Mouse (Mus musculus): ENCODE results near the gene Tapbp. TPM values are rescaled to one million over a fixed set of nuclear protein-coding genes. Genes with fewer than 3 reads are reported as not detected.

Gene Tapbp
- 29.5 TPM for polyA plus RNA-seq (2014; fragmentation: Illumina TruSeq; extraction: RNeasy Lipid Tissue Mini Kit (QIAGEN cat#74804); ENCODE audit: low read depth, low replicate concordance)

GRCm38 (mm10) chr17:33915671-33916250 lies at the start of gene Tapbp, which contains the start of gene Zbtb22:
Tapbp (plus strand) TSS chr17:33915899.
Zbtb22 (plus strand) TSS chr17:33915904.

GRCm38 (mm10) chr17:33873537-33873936 lies 42.2 kb upstream of the Tapbp start, which contains the start of gene Gm7029:
Gm7029 (plus strand) TSS chr17:33873837.

GRCm38 (mm10) chr17:33890533-33891059 lies 25.1 kb upstream of the Tapbp start, which contains the start of gene Kifc1:
Kifc1 (minus strand) TSS chr17:33890661.

GRCm38 (mm10) chr17:33904835-33905234 lies 10.9 kb upstream of the Tapbp start, which contains the start of gene Platr17:
Platr17 (plus strand) TSS chr17:33905135.

GRCm38 (mm10) chr17:33909077-33909868 lies 6.4 kb upstream of the Tapbp start, which contains the start of gene Daxx:
Daxx (plus strand) TSS chr17:33909414.

GRCm38 (mm10) chr17:33929371-33930279 lies 13.9 kb downstream of the Tapbp start, which contains the start of gene Rgl2:
Rgl2 (plus strand) TSS chr17:33929543.

GRCm38 (mm10) chr17:33940206-33940805 lies 24.6 kb downstream of the Tapbp start, which contains the start of the genes Pfdn6 and Wdr46:
Pfdn6 (minus strand) TSS chr17:33940343.
Wdr46 (plus strand) TSS chr17:33940660.

GRCm38 (mm10) chr17:33951021-33951946 lies 35.6 kb downstream of the Tapbp start, which contains the start of gene B3galt4:
B3galt4 (minus strand) TSS chr17:33951488.

GRCm38 (mm10) chr17:33955555-33956214 lies 40.0 kb downstream of the Tapbp start, which contains the start of the genes Vps52 and Rps18:
Vps52 (plus strand) TSS chr17:33955812.
Rps18 (minus strand) TSS chr17:33956001.

Other genes with a start within 250 kb of the Tapbp start
- gene Hnrnpm, start 229.0 kb upstream of the Tapbp start, polyA plus RNA-seq (2014; fragmentation: Illumina TruSeq; extraction: RNeasy Lipid Tissue Mini Kit (QIAGEN cat#74804); ENCODE audit: low read depth, low replicate concordance): 147 TPM
- 24.2 TPM for gene March2, start 197.2 kb upstream of the Tapbp start, polyA plus RNA-seq (2014; fragmentation: Illumina TruSeq; extraction: RNeasy Lipid Tissue Mini Kit (QIAGEN cat#74804); ENCODE audit: low read depth, low replicate concordance)
- gene Rab11b, start 155.4 kb upstream of the Tapbp start, polyA plus RNA-seq (2014; fragmentation: Illumina TruSeq; extraction: RNeasy Lipid Tissue Mini Kit (QIAGEN cat#74804); ENCODE audit: low read depth, low replicate concordance): 9.3 TPM
- 8.0 TPM for gene Angptl4, start 134.1 kb upstream of the Tapbp start, polyA plus RNA-seq (2014; fragmentation: Illumina TruSeq; extraction: RNeasy Lipid Tissue Mini Kit (QIAGEN cat#74804); ENCODE audit: low read depth, low replicate concordance)
- 3.1 TPM for gene Kank3, start 105.4 kb upstream of the Tapbp start, polyA plus RNA-seq (2014; fragmentation: Illumina TruSeq; extraction: RNeasy Lipid Tissue Mini Kit (QIAGEN cat#74804); ENCODE audit: low read depth, low replicate concordance)
- gene Rps28, start 91.3 kb upstream of the Tapbp start, polyA plus RNA-seq (2014; fragmentation: Illumina TruSeq; extraction: RNeasy Lipid Tissue Mini Kit (QIAGEN cat#74804); ENCODE audit: low read depth, low replicate concordance): 37.1 TPM
- gene Ndufa7, start 91.3 kb upstream of the Tapbp start, polyA plus RNA-seq (2014; fragmentation: Illumina TruSeq; extraction: RNeasy Lipid Tissue Mini Kit (QIAGEN cat#74804); ENCODE audit: low read depth, low replicate concordance): 24.4 TPM
- 1.5 TPM for gene Cd320, start 72.8 kb upstream of the Tapbp start, polyA plus RNA-seq (2014; fragmentation: Illumina TruSeq; extraction: RNeasy Lipid Tissue Mini Kit (QIAGEN cat#74804); ENCODE audit: low read depth, low replicate concordance)
- gene Gm7029, start 42.1 kb upstream of the Tapbp start, polyA plus RNA-seq (2014; fragmentation: Illumina TruSeq; extraction: RNeasy Lipid Tissue Mini Kit (QIAGEN cat#74804); ENCODE audit: low read depth, low replicate concordance): not detected
- not detected for gene Kifc1, start 25.2 kb upstream of the Tapbp start, polyA plus RNA-seq (2014; fragmentation: Illumina TruSeq; extraction: RNeasy Lipid Tissue Mini Kit (QIAGEN cat#74804); ENCODE audit: low read depth, low replicate concordance)
- not detected for gene Platr17, start 10.8 kb upstream of the Tapbp start, polyA plus RNA-seq (2014; fragmentation: Illumina TruSeq; extraction: RNeasy Lipid Tissue Mini Kit (QIAGEN cat#74804); ENCODE audit: low read depth, low replicate concordance)
- gene Daxx, start 6.5 kb upstream of the Tapbp start, polyA plus RNA-seq (2014; fragmentation: Illumina TruSeq; extraction: RNeasy Lipid Tissue Mini Kit (QIAGEN cat#74804); ENCODE audit: low read depth, low replicate concordance): 3.7 TPM
- 1.7 TPM for gene Zbtb22, start within 50 bp of the Tapbp start, polyA plus RNA-seq (2014; fragmentation: Illumina TruSeq; extraction: RNeasy Lipid Tissue Mini Kit (QIAGEN cat#74804); ENCODE audit: low read depth, low replicate concordance)
- gene Rgl2, start 13.6 kb downstream of the Tapbp start, polyA plus RNA-seq (2014; fragmentation: Illumina TruSeq; extraction: RNeasy Lipid Tissue Mini Kit (QIAGEN cat#74804); ENCODE audit: low read depth, low replicate concordance): 0.64 TPM
- gene Pfdn6, start 24.4 kb downstream of the Tapbp start, polyA plus RNA-seq (2014; fragmentation: Illumina TruSeq; extraction: RNeasy Lipid Tissue Mini Kit (QIAGEN cat#74804); ENCODE audit: low read depth, low replicate concordance): 12.6 TPM
- 1.2 TPM for gene Wdr46, start 24.8 kb downstream of the Tapbp start, polyA plus RNA-seq (2014; fragmentation: Illumina TruSeq; extraction: RNeasy Lipid Tissue Mini Kit (QIAGEN cat#74804); ENCODE audit: low read depth, low replicate concordance)
- gene B3galt4, start 35.6 kb downstream of the Tapbp start, polyA plus RNA-seq (2014; fragmentation: Illumina TruSeq; extraction: RNeasy Lipid Tissue Mini Kit (QIAGEN cat#74804); ENCODE audit: low read depth, low replicate concordance): not detected
- gene Vps52, start 39.9 kb downstream of the Tapbp start, polyA plus RNA-seq (2014; fragmentation: Illumina TruSeq; extraction: RNeasy Lipid Tissue Mini Kit (QIAGEN cat#74804); ENCODE audit: low read depth, low replicate concordance): 3.0 TPM
- 51.8 TPM for gene Rps18, start 40.1 kb downstream of the Tapbp start, polyA plus RNA-seq (2014; fragmentation: Illumina TruSeq; extraction: RNeasy Lipid Tissue Mini Kit (QIAGEN cat#74804); ENCODE audit: low read depth, low replicate concordance)
- 848 TPM for gene H2-K1, start 84.4 kb downstream of the Tapbp start, polyA plus RNA-seq (2014; fragmentation: Illumina TruSeq; extraction: RNeasy Lipid Tissue Mini Kit (QIAGEN cat#74804); ENCODE audit: low read depth, low replicate concordance)
- 1.8 TPM for gene Ring1, start 108.8 kb downstream of the Tapbp start, polyA plus RNA-seq (2014; fragmentation: Illumina TruSeq; extraction: RNeasy Lipid Tissue Mini Kit (QIAGEN cat#74804); ENCODE audit: low read depth, low replicate concordance)
- gene H2-Ke6, start 112.2 kb downstream of the Tapbp start, polyA plus RNA-seq (2014; fragmentation: Illumina TruSeq; extraction: RNeasy Lipid Tissue Mini Kit (QIAGEN cat#74804); ENCODE audit: low read depth, low replicate concordance): 13.3 TPM
- gene Slc39a7, start 115.8 kb downstream of the Tapbp start, polyA plus RNA-seq (2014; fragmentation: Illumina TruSeq; extraction: RNeasy Lipid Tissue Mini Kit (QIAGEN cat#74804); ENCODE audit: low read depth, low replicate concordance): 3.2 TPM
- gene Rxrb, start 115.9 kb downstream of the Tapbp start, polyA plus RNA-seq (2014; fragmentation: Illumina TruSeq; extraction: RNeasy Lipid Tissue Mini Kit (QIAGEN cat#74804); ENCODE audit: low read depth, low replicate concordance): 1.4 TPM
- not detected for gene Col11a2, start 123.5 kb downstream of the Tapbp start, polyA plus RNA-seq (2014; fragmentation: Illumina TruSeq; extraction: RNeasy Lipid Tissue Mini Kit (QIAGEN cat#74804); ENCODE audit: low read depth, low replicate concordance)
- gene H2-Oa, start 176.4 kb downstream of the Tapbp start, polyA plus RNA-seq (2014; fragmentation: Illumina TruSeq; extraction: RNeasy Lipid Tissue Mini Kit (QIAGEN cat#74804); ENCODE audit: low read depth, low replicate concordance): not detected
- 1.2 TPM for gene H2-DMa, start 203.6 kb downstream of the Tapbp start, polyA plus RNA-seq (2014; fragmentation: Illumina TruSeq; extraction: RNeasy Lipid Tissue Mini Kit (QIAGEN cat#74804); ENCODE audit: low read depth, low replicate concordance)
- gene Brd2, start 206.7 kb downstream of the Tapbp start, polyA plus RNA-seq (2014; fragmentation: Illumina TruSeq; extraction: RNeasy Lipid Tissue Mini Kit (QIAGEN cat#74804); ENCODE audit: low read depth, low replicate concordance): 94.0 TPM
- 0.64 TPM for gene H2-DMb2, start 227.4 kb downstream of the Tapbp start, polyA plus RNA-seq (2014; fragmentation: Illumina TruSeq; extraction: RNeasy Lipid Tissue Mini Kit (QIAGEN cat#74804); ENCODE audit: low read depth, low replicate concordance)
- gene H2-DMb1, start 237.2 kb downstream of the Tapbp start, polyA plus RNA-seq (2014; fragmentation: Illumina TruSeq; extraction: RNeasy Lipid Tissue Mini Kit (QIAGEN cat#74804); ENCODE audit: low read depth, low replicate concordance): 2.6 TPM